Mouse (Mus musculus): ENCODE results near the gene Gnpat. TPM values are rescaled to one million over a fixed set of nuclear protein-coding genes. Genes with fewer than 3 reads are reported as not detected.

Gene Gnpat
- polyA plus RNA-seq, 1 experiment from 2014 or later = 114 TPM

DNA sequence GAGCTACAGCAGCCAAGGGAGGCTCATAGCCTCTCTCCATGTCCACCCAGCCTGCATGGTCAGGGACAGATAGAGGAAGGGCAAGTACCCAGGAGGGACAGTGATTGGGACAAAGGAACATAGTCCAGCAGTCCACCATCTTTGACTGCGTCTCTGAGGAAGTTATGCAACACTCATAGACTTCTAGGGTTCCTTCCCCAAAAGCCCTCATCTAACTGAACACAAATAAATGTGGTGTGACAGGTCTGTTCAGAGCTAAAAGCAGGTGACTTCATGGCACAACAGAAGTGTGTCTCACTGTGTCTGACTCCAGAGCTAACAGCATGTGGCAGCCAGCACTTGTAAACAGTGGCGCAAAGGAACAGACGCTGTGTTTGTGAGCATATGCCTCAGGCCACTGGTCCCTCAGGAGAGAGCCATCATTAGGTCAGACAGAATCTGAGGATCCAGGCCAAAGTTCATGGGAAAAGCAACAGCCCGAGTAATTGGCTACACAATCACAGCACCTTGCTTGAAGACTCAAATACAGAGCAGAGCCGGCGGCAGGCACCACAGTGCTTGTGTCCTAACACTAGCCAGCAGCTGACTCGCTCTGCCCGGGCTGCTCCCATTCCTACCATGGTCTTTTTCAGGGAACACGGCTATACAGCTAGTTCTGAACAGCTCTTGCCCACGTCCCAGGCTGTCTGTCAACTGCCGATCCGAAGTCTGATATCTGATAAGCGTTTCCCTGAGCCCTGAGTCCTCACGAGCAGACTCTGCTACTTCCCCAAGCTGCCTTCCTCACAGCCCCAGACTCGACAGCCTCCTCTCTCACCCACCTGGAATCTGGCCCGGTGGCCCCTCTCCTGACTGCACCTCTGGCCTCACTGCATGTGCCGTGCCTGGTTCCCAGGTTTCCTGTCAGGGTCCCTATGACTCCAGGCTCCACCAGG, 49.4 kb downstream of the Gnpat start:
- ATAC-seq (replicated peaks; ENCODE audit: low FRiP score) = peak; percentile 30; the same call in 1 of the 2 replicates
- Histone ChIP-seq H3K27me3 (no peaks in the 10 kb centered on the region), H3K9me3 (replicated peaks) (no peaks in the 10 kb centered on the region), H3K9ac (no peak overlapping the region), H3K4me2 (no peak overlapping the region), H3K4me3 (replicated peaks) (no peak overlapping the region), H3K36me3 (peaks cover 85% of the 10 kb centered on the region), H3K27ac (peak overlapping the region; percentile 28; the same call in 1 of the 2 replicates), H3K4me1 (peaks cover 14% of the 10 kb centered on the region; the same call in 1 of the 2 replicates)
- 68% methylated on average over 17 of the region's 17 CpGs for WGBS

GRCm38 (mm10) chr8:124914061-124914460, 51.2 kb downstream of the Gnpat start:
- H3K9ac ChIP-seq = no peak overlapping the region
- no peak overlapping the region for H3K4me3 ChIP-seq (replicated peaks)
- ATAC-seq (replicated peaks; ENCODE audit: low FRiP score) = no peak
- no peaks in the 10 kb centered on the region for H3K9me3 ChIP-seq (replicated peaks)
- H3K27ac ChIP-seq = 0 out of 2 replicates have a peak overlapping the region, but pooled peaks have one; percentile 28
- H3K27me3 ChIP-seq = no peaks in the 10 kb centered on the region
- H3K4me1 ChIP-seq = peaks cover 14% of the 10 kb centered on the region; the same call in 1 of the 2 replicates
- H3K36me3 ChIP-seq = peaks cover 67% of the 10 kb centered on the region
- H3K4me2 ChIP-seq = no peak overlapping the region
- 87% methylated on average over 5 of the region's 5 CpGs for WGBS

DNA sequence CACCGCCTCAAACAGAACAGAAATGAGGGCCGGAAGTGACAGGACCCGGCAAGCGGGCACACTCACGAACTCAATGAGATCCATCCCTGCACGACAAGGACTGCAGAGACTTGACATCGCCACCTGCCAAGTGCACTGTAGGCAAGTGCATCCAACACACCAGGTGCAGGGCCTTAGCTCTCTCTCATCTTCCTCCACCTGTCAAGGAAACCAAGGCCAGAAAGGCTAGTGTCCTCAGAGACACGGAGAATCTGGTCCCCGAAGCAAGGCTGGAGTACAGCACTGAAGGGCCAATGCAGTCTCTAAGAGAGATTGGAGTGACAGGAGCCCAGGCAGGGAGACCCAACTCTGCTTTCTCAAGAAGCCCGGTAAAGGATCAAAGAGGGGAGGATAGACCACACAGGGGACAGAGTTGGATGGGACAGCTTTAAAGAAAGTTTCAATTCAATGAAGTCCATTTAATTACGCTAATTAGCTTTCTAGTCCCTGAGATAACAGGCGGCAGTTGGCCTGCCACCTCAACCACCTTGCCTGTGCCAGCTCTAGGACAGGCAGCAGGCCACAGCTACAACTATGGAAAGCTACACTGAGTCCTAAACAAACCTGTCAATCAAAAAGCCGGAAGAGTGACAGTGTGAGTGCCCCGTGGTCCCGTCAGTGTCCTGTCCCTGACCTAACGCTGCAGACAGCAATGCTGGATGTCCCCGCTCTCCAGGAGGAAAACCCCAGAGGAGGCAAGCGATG, 55.1 kb downstream of the Gnpat start:
- Histone ChIP-seq H3K4me1 (peaks cover 19% of the 10 kb centered on the region), H3K4me3 (replicated peaks) (no peak overlapping the region), H3K9me3 (replicated peaks) (no peaks in the 10 kb centered on the region), H3K27ac (no peak overlapping the region), H3K4me2 (no peak overlapping the region), H3K9ac (no peak overlapping the region), H3K27me3 (no peaks in the 10 kb centered on the region), H3K36me3 (peaks cover 29% of the 10 kb centered on the region)
- no peak for ATAC-seq (replicated peaks; ENCODE audit: low FRiP score)
- WGBS = 82% methylated on average over 18 of the region's 18 CpGs

- Histone ChIP-seq H3K27ac (no peak overlapping the region), H3K9ac (no peak overlapping the region), H3K4me2 (no peak overlapping the region), H3K27me3 (no peaks in the 10 kb centered on the region), H3K4me1 (peaks cover 20% of the 10 kb centered on the region), H3K9me3 (replicated peaks) (no peaks in the 10 kb centered on the region), H3K36me3 (peaks cover 8% of the 10 kb centered on the region; the same call in 1 of the 2 replicates), H3K4me3 (replicated peaks) (no peak overlapping the region)
- ATAC-seq (replicated peaks; ENCODE audit: low FRiP score) = no peak
- WGBS = 82% methylated on average over 18 of the region's 18 CpGs
These were observed 58.8 kb downstream of the Gnpat start for GRCm38 (mm10) chr8:124921369-124922279.

- WGBS = 80% methylated on average over 11 of the region's 11 CpGs
- H3K9ac ChIP-seq = no peak overlapping the region
- H3K27me3 ChIP-seq = no peaks in the 10 kb centered on the region
- peaks cover 10% of the 10 kb centered on the region; the same call in 1 of the 2 replicates for H3K36me3 ChIP-seq
- no peak overlapping the region for H3K4me3 ChIP-seq (replicated peaks)
- peaks cover 28% of the 10 kb centered on the region for H3K4me1 ChIP-seq
- ATAC-seq (replicated peaks; ENCODE audit: low FRiP score) = no peak
- no peaks in the 10 kb centered on the region for H3K9me3 ChIP-seq (replicated peaks)
- no peak overlapping the region for H3K27ac ChIP-seq
- H3K4me2 ChIP-seq = no peak overlapping the region
These were observed 59.8 kb downstream of the Gnpat start for GRCm38 (mm10) chr8:124922490-124923089.

- 80% methylated on average over 15 of the region's 15 CpGs for WGBS
- Histone ChIP-seq H3K9me3 (replicated peaks) (no peaks in the 10 kb centered on the region), H3K36me3 (peaks cover 10% of the 10 kb centered on the region; the same call in 1 of the 2 replicates), H3K4me1 (peaks cover 28% of the 10 kb centered on the region), H3K27ac (no peak overlapping the region), H3K27me3 (no peaks in the 10 kb centered on the region), H3K9ac (no peak overlapping the region), H3K4me2 (no peak overlapping the region), H3K4me3 (replicated peaks) (no peak overlapping the region)
- no peak for ATAC-seq (replicated peaks; ENCODE audit: low FRiP score)
These were observed 61.3 kb downstream of the Gnpat start for GRCm38 (mm10) chr8:124923971-124924652.

DNA sequence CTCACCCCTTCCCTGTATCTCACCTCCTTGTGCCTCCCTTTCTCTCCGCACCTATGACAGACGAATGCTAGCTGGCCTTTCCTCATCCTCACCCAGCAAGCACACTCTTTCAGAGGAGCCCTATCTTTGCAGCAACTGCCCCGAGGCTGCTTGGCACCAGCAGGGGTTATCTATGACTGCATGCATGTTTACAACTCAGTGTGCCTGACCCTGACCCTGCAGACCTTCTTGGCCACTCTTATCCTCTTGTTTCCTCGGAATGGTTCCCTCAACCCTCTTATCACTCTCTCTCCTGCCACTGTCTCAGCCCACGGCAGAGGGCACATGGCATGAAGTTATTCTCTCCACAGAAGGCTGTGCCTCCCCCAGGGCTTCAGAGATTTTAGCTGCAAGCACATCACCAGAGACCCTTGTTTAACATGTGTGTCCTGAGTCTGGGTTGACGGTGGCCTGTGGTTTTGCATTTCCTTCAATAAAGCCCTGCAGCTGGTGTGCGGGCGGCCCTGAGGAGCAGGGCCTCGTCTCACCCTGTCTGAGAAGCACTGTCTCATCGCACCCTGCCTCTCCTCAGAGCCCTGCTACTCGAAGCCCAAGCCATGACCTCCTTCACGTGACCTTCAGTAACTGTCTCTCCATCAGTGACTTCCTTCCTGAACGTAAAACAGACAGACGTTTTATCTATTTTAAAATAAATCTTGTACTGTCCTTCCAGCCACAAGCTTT, 62.9 kb downstream of the Gnpat start:
- Histone ChIP-seq H3K27me3 (no peaks in the 10 kb centered on the region), H3K9me3 (replicated peaks) (no peaks in the 10 kb centered on the region), H3K36me3 (peaks cover 10% of the 10 kb centered on the region; the same call in 1 of the 2 replicates), H3K4me3 (replicated peaks) (no peak overlapping the region), H3K4me1 (peaks cover 31% of the 10 kb centered on the region), H3K27ac (no peak overlapping the region), H3K4me2 (no peak overlapping the region), H3K9ac (no peak overlapping the region)
- no peak for ATAC-seq (replicated peaks; ENCODE audit: low FRiP score)
- 53% methylated on average over 14 of the region's 14 CpGs for WGBS

GRCm38 (mm10) chr8:124926351-124926771, 63.5 kb downstream of the Gnpat start:
- Histone ChIP-seq H3K36me3 (peaks cover 10% of the 10 kb centered on the region; the same call in 1 of the 2 replicates), H3K9ac (no peak overlapping the region), H3K9me3 (replicated peaks) (no peaks in the 10 kb centered on the region), H3K27ac (no peak overlapping the region), H3K27me3 (no peaks in the 10 kb centered on the region), H3K4me3 (replicated peaks) (no peak overlapping the region), H3K4me1 (peaks cover 31% of the 10 kb centered on the region), H3K4me2 (no peak overlapping the region)
- ATAC-seq (replicated peaks; ENCODE audit: low FRiP score) = no peak
- WGBS = 61% methylated on average over 10 of the region's 10 CpGs

DNA sequence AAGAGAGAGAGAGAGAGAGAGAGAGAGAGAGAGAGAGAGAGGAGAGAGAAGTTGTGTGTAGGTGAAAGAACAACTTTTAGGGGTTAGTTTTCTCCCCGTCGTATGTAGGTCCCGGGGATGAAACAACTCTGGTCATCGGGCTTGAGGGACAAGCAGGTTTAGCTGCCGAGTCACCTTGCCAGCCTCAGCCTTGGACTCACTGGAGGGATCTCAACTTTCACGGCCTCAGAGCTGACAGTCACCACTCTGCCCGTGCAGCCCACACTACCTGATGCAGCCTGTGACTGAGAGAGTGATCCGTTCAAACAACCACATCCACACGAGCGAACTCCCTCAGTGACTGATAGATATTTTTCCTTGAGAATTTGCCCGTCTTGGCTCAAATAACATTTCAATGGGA, 66.2 kb downstream of the Gnpat start:
- no peak for ATAC-seq (replicated peaks; ENCODE audit: low FRiP score)
- WGBS = 82% methylated on average over 11 of the region's 11 CpGs
- H3K27me3 ChIP-seq = no peaks in the 10 kb centered on the region
- no peaks in the 10 kb centered on the region for H3K9me3 ChIP-seq (replicated peaks)
- H3K9ac ChIP-seq = no peak overlapping the region
- peaks cover 10% of the 10 kb centered on the region; the same call in 1 of the 2 replicates for H3K36me3 ChIP-seq
- no peak overlapping the region for H3K27ac ChIP-seq
- no peak overlapping the region for H3K4me2 ChIP-seq
- no peak overlapping the region for H3K4me3 ChIP-seq (replicated peaks)
- peaks cover 23% of the 10 kb centered on the region; the same call in 1 of the 2 replicates for H3K4me1 ChIP-seq

DNA sequence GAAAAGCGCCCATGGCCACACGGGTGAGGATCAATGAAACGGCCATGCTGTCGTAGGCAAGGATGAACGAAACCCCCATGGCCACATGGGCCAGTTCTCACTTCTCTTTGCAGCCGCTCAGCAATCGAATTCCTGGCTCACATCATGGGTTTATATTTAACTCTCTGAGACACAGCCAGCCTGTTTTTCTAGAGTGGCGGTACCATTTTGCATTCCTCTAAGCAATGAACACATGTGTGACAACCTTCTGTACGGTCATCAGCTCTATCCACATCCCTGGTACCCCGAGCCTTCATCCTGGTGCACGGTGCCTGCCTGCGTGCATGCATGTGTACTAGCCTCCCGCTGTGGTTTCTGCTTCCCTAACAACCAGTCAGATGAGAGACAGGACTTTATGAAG, 67.3 kb downstream of the Gnpat start:
- ATAC-seq (replicated peaks; ENCODE audit: low FRiP score) = no peak
- Histone ChIP-seq H3K4me1 (peaks cover 23% of the 10 kb centered on the region; the same call in 1 of the 2 replicates), H3K27ac (0 out of 2 replicates have a peak overlapping the region, but pooled peaks have one; percentile 7), H3K36me3 (peaks cover 10% of the 10 kb centered on the region; the same call in 1 of the 2 replicates), H3K9ac (no peak overlapping the region), H3K27me3 (no peaks in the 10 kb centered on the region), H3K9me3 (replicated peaks) (no peaks in the 10 kb centered on the region), H3K4me2 (no peak overlapping the region), H3K4me3 (replicated peaks) (no peak overlapping the region)
- 81% methylated on average over 13 of the region's 13 CpGs for WGBS
